Mouse (Mus musculus): ENCODE results near the gene Gm45062. TPM values are rescaled to one million over a fixed set of nuclear protein-coding genes. Genes with fewer than 3 reads are reported as not detected.

The Gm45062 gene
- total and polyA plus RNA-seq, 2 experiments from 2014 or later, result 2.5 to 8.1 TPM

GRCm38 (mm10) chr6:8639526-8639925 is 380.3 kb downstream of the Gm45062 start:
- Histone ChIP-seq H3K9ac (replicated peaks; ENCODE audit: low read length, poor library complexity, severe bottlenecking) (no peak overlapping the region), H3K4me3 (ENCODE audit: low read depth, low read length) (no peak overlapping the region), H3K4me2 (ENCODE audit: low read depth, low read length, poor library complexity, severe bottlenecking) (no peak overlapping the region), H3K27ac (ENCODE audit: low read depth, low read length) (no peak overlapping the region), H3K36me3 (ENCODE audit: insufficient read depth, low read length) (peaks cover 3% of the 10 kb centered on the region), H3K27me3 (ENCODE audit: insufficient read depth, low read length) (no peaks in the 10 kb centered on the region), H3K9me3 (ENCODE audit: low read length) (no peaks in the 10 kb centered on the region), H3K4me1 (ENCODE audit: insufficient read depth, low read length) (no peaks in the 10 kb centered on the region)
- DNase-seq (ENCODE audit: low spot score) (no peak), ATAC-seq (ENCODE audit: low FRiP score) (no peak)
- TF ChIP-seq CTCF (IDR thresholded peaks at IDR 0.05), result no peak
- WGBS, result 88% methylated on average over 2 of the region's 2 CpGs

GRCm38 (mm10) chr6:8640863-8641262 is 381.6 kb downstream of the Gm45062 start:
- Histone ChIP-seq H3K36me3 (ENCODE audit: insufficient read depth, low read length) (peaks cover 3% of the 10 kb centered on the region), H3K9ac (replicated peaks; ENCODE audit: low read length, poor library complexity, severe bottlenecking) (no peak overlapping the region), H3K27me3 (ENCODE audit: insufficient read depth, low read length) (no peaks in the 10 kb centered on the region), H3K4me3 (ENCODE audit: low read depth, low read length) (no peak overlapping the region), H3K4me1 (ENCODE audit: insufficient read depth, low read length) (no peaks in the 10 kb centered on the region), H3K4me2 (ENCODE audit: low read depth, low read length, poor library complexity, severe bottlenecking) (no peak overlapping the region), H3K27ac (ENCODE audit: low read depth, low read length) (no peak overlapping the region), H3K9me3 (ENCODE audit: low read length) (no peaks in the 10 kb centered on the region)
- DNase-seq (ENCODE audit: low spot score), result no peak
- WGBS, result 79% methylated on average over 5 of the region's 5 CpGs
- TF ChIP-seq CTCF (IDR thresholded peaks at IDR 0.05), result no peak
- no peak for ATAC-seq (ENCODE audit: low FRiP score)

DNA sequence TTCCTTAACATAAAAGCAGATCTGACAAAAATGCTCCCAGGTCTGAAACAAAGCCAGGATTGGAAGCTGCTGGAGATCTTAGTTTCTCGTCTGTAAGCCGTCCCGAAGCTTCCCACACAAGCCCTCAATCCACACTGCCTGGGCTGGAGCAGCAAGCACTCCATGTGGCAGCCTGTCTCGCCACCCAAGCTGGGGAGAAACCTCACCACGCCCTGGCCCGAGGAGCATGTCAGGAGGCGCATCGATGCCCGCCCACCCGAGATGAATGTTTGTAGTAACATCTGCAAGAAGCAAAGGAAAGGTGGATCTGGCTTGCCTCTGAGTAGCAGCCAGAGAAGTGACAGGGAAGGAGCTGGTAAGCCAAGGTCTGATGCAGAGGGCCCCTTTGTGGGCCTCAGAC is 385.5 kb downstream of the Gm45062 start:
- ATAC-seq (ENCODE audit: low FRiP score) (no peak), DNase-seq (ENCODE audit: low spot score) (no peak)
- no peaks in the 10 kb centered on the region for H3K27me3 ChIP-seq (ENCODE audit: insufficient read depth, low read length)
- no peaks in the 10 kb centered on the region for H3K4me1 ChIP-seq (ENCODE audit: insufficient read depth, low read length)
- H3K9ac ChIP-seq (replicated peaks; ENCODE audit: low read length, poor library complexity, severe bottlenecking), result no peak overlapping the region
- 80% methylated on average over 10 of the region's 10 CpGs for WGBS
- H3K36me3 ChIP-seq (ENCODE audit: insufficient read depth, low read length), result peaks cover 3% of the 10 kb centered on the region
- no peak overlapping the region for H3K27ac ChIP-seq (ENCODE audit: low read depth, low read length)
- no peak overlapping the region for H3K4me2 ChIP-seq (ENCODE audit: low read depth, low read length, poor library complexity, severe bottlenecking)
- TF ChIP-seq CTCF (IDR thresholded peaks at IDR 0.05), result no peak
- H3K9me3 ChIP-seq (ENCODE audit: low read length), result no peaks in the 10 kb centered on the region
- no peak overlapping the region for H3K4me3 ChIP-seq (ENCODE audit: low read depth, low read length)

- DNase-seq (ENCODE audit: low spot score) (no peak), ATAC-seq (ENCODE audit: low FRiP score) (no peak)
- Histone ChIP-seq H3K4me2 (ENCODE audit: low read depth, low read length, poor library complexity, severe bottlenecking) (no peak overlapping the region), H3K27ac (ENCODE audit: low read depth, low read length) (no peak overlapping the region), H3K9ac (replicated peaks; ENCODE audit: low read length, poor library complexity, severe bottlenecking) (no peak overlapping the region), H3K9me3 (ENCODE audit: low read length) (no peaks in the 10 kb centered on the region), H3K4me3 (ENCODE audit: low read depth, low read length) (no peak overlapping the region), H3K27me3 (ENCODE audit: insufficient read depth, low read length) (no peaks in the 10 kb centered on the region), H3K4me1 (ENCODE audit: insufficient read depth, low read length) (no peaks in the 10 kb centered on the region), H3K36me3 (ENCODE audit: insufficient read depth, low read length) (peaks cover 8% of the 10 kb centered on the region)
- 50% methylated on average over 2 of the region's 2 CpGs for WGBS
- no peak for TF ChIP-seq CTCF (IDR thresholded peaks at IDR 0.05)
Observed at GRCm38 (mm10) chr6:8645708-8646107, 386.5 kb downstream of the Gm45062 start.

Other genes starting within 250 kb of the Gm45062 start
- gene Col28a1, start 66.8 kb upstream of the Gm45062 start, total RNA-seq (2014; rRNA removed), result 0.60 and 3.3 TPM in 2 replicates
- 0.56 and 0.64 TPM in 2 replicates for gene Col28a1, start 66.8 kb upstream of the Gm45062 start, polyA plus RNA-seq (2015; fragmentation: Nextera tagmentation; extraction: Ambion mirVana)
- 28.8 and 33.4 TPM in 2 replicates for gene Mios, start 50.2 kb upstream of the Gm45062 start, total RNA-seq (2014; rRNA removed)
- gene Mios, start 50.2 kb upstream of the Gm45062 start, polyA plus RNA-seq (2015; fragmentation: Nextera tagmentation; extraction: Ambion mirVana), result 20.1 TPM in 2 replicates
- gene Rpa3, start 277 bp upstream of the Gm45062 start, total RNA-seq (2014; rRNA removed), result 20.8 and 23.0 TPM in 2 replicates
- gene Rpa3, start 277 bp upstream of the Gm45062 start, polyA plus RNA-seq (2015; fragmentation: Nextera tagmentation; extraction: Ambion mirVana), result 22.3 and 27.6 TPM in 2 replicates
- 25.4 and 26.7 TPM in 2 replicates for gene Umad1, start 162 bp upstream of the Gm45062 start, total RNA-seq (2014; rRNA removed)
- gene Umad1, start 162 bp upstream of the Gm45062 start, polyA plus RNA-seq (2015; fragmentation: Nextera tagmentation; extraction: Ambion mirVana), result 69.8 and 70.2 TPM in 2 replicates

All from midbrain, postnatal 0 days (tissue).